Mouse (Mus musculus) heart, embryonic 10.5 days (tissue): ENCODE data around the gene Lrp2. TPM values are rescaled to one million over a fixed set of nuclear protein-coding genes. Genes with fewer than 3 reads are reported as not detected.

ENCODE experiments used
- DNase-seq: peaks from one replicate; pipeline ENCODE4 v3.0.0-alpha.2; 2017; ENCODE audit warnings: low spot score
- H3K27ac ChIP-seq: fragments of 300-500 bp; sonication (generic); 2 replicates; pipeline ENCODE4 v1.5.1; 2016; ENCODE audit warnings: mild to moderate bottlenecking
- H3K27me3 ChIP-seq: fragments of 300-500 bp; sonication (generic); 2 replicates; pipeline ENCODE4 v1.6.1; 2016; ENCODE audit warnings: mild to moderate bottlenecking; ENCODE audit not compliant: poor library complexity, insufficient read depth, severe bottlenecking
- H3K36me3 ChIP-seq: fragments of 300-500 bp; sonication (generic); 2 replicates; pipeline ENCODE4 v1.6.1; 2016; ENCODE audit warnings: mild to moderate bottlenecking, moderate library complexity
- H3K4me1 ChIP-seq: fragments of 300-500 bp; sonication (generic); 2 replicates; pipeline ENCODE4 v1.6.1; 2016; ENCODE audit warnings: mild to moderate bottlenecking
- H3K4me3 ChIP-seq: fragments of 300-500 bp; sonication (generic); 2 replicates; pipeline ENCODE4 v1.5.1; 2016; ENCODE audit warnings: mild to moderate bottlenecking, moderate library complexity
- H3K9me3 ChIP-seq: fragments of 300-500 bp; sonication (generic); 2 replicates; pipeline ENCODE4 v1.6.1; 2016; ENCODE audit warnings: mild to moderate bottlenecking, moderate library complexity
- WGBS: fragments of 180-500 bp; shearing (Covaris S2); methylation state at CpG from one replicate; pipeline ENCODE4 v1.1.7; 2016; 5-methylcytosine and 5-hydroxymethylcytosine counted together
- polyA plus RNA-seq: library from polyadenylated mRNA; unstranded; fragments of >200 nt; fragmentation: Nextera tagmentation; extraction: Ambion mirVana; gene quantifications from 2 replicates; pipeline ENCODE4 v1.2.1, GENCODE M21; 2016

Lrp2 gene
- polyA plus RNA-seq, 1 experiment from 2014 or later, result 1.3 TPM

- Histone ChIP-seq H3K4me3 (no peak overlapping the region), H3K9me3 (no peaks in the 10 kb centered on the region), H3K27ac (no peak overlapping the region), H3K27me3 (no peaks in the 10 kb centered on the region), H3K4me1 (peaks cover 4% of the 10 kb centered on the region), H3K36me3 (no peaks in the 10 kb centered on the region)
- WGBS, result 58% methylated on average over 2 of the region's 2 CpGs
- DNase-seq, result no peak
Observed at GRCm38 (mm10) chr2:69376780-69377179, 209.1 kb downstream of the Lrp2 start.

Other genes starting within 250 kb of the Lrp2 start
- 0.02 and 0.13 TPM in 2 replicates for gene Abcb11, start 243.4 kb downstream of the Lrp2 start, polyA plus RNA-seq
- gene Dhrs9, start 205.6 kb downstream of the Lrp2 start, polyA plus RNA-seq, result not detected in 2 replicates
- 14.5 and 15.9 TPM in 2 replicates for gene Bbs5, start 61.1 kb upstream of the Lrp2 start, polyA plus RNA-seq
- 8.3 and 15.4 TPM in 2 replicates for gene Klhl41, start 84.1 kb upstream of the Lrp2 start, polyA plus RNA-seq
- gene Fastkd1, start 127.5 kb upstream of the Lrp2 start, polyA plus RNA-seq, result 19.5 and 23.0 TPM in 2 replicates
- 98.0 and 114 TPM in 2 replicates for gene Ppig, start 136.5 kb upstream of the Lrp2 start, polyA plus RNA-seq
- gene Ccdc173, start 203.5 kb upstream of the Lrp2 start, polyA plus RNA-seq, result 1.0 and 1.3 TPM in 2 replicates
- 19.8 and 21.5 TPM in 2 replicates for gene Phospho2, start 203.6 kb upstream of the Lrp2 start, polyA plus RNA-seq
- 40.3 and 66.3 TPM in 2 replicates for gene Klhl23, start 235.9 kb upstream of the Lrp2 start, polyA plus RNA-seq